Mouse (Mus musculus) myocyte (in vitro differentiated cells): ENCODE measurements at regions not wholly inside any gene's neighbourhood (a gene's known extent, or its start where the extent isn't known, plus 50 kb on each side); places are given as distances from the start of the nearest gene placed in this dataset.

Experiments used
- CEBPB ChIP-seq: IDR thresholded peaks from 2 replicates; pipeline ENCODE4 v1.6.1; 2011; ENCODE audit warnings: mild to moderate bottlenecking, moderate library complexity; ENCODE audit not compliant: poor library complexity, insufficient read depth, severe bottlenecking
- E2F4 ChIP-seq: IDR thresholded peaks from one replicate; pipeline ENCODE4 v1.6.1; 2011; ENCODE audit warnings: mild to moderate bottlenecking, control low read depth, moderate library complexity; ENCODE audit not compliant: insufficient read depth
- MAX ChIP-seq: IDR thresholded peaks from one replicate; pipeline ENCODE4 v1.6.1; 2011; ENCODE audit warnings: low read depth, mild to moderate bottlenecking, control low read depth
- MYOD1 ChIP-seq, 3 experiments: IDR thresholded peaks; one replicate each; pipeline ENCODE4 v1.6.1; 2011; ENCODE audit warnings: control low read depth in 2 of 3, low read depth in 2 of 3, mild to moderate bottlenecking in 2 of 3, moderate library complexity in 1 of 3; ENCODE audit not compliant: insufficient read length in 2 of 3, control insufficient read depth in 1 of 3
- POLR2A ChIP-seq: IDR thresholded peaks from one replicate; pipeline ENCODE4 v1.6.1; 2011; ENCODE audit warnings: low read depth, mild to moderate bottlenecking, control low read depth, moderate library complexity; ENCODE audit not compliant: insufficient read length
- POLR2AphosphoS2 ChIP-seq: IDR thresholded peaks from one replicate; pipeline ENCODE4 v1.6.1; 2011; ENCODE audit warnings: low read depth, control low read depth; ENCODE audit not compliant: insufficient read length
- REST ChIP-seq: IDR thresholded peaks from one replicate; pipeline ENCODE4 v1.6.1; 2011; ENCODE audit warnings: mild to moderate bottlenecking, control low read depth, moderate library complexity; ENCODE audit not compliant: insufficient read depth, insufficient read length
- SRF ChIP-seq: IDR thresholded peaks from one replicate; pipeline ENCODE4 v1.6.1; 2011; ENCODE audit warnings: low read depth; ENCODE audit not compliant: control insufficient read depth, insufficient read length
- TCF12 ChIP-seq: IDR thresholded peaks from one replicate; pipeline ENCODE4 v1.6.1; 2011; ENCODE audit warnings: mild to moderate bottlenecking, control low read depth; ENCODE audit not compliant: poor library complexity, insufficient read depth, severe bottlenecking
- USF1 ChIP-seq: IDR thresholded peaks from one replicate; pipeline ENCODE4 v1.6.1; 2011; ENCODE audit warnings: low read depth, mild to moderate bottlenecking, control low read depth, moderate library complexity

GRCm38 (mm10) chr10:60904351-60904750, 73.0 kb upstream of the Unc5b start:
- TF ChIP-seq USF1 (no peak), POLR2A (no peak), REST (no peak), POLR2AphosphoS2 (no peak), E2F4 (no peak), TCF12 (no peak), MYOD1 (IDR thresholded peaks at IDR 0.05; ENCODE audit: control insufficient read depth in 1 of 3, insufficient read length in 2 of 3, low read depth in 2 of 3) (no peak), MAX (no peak), CEBPB (no peak), SRF (no peak)
